Mouse (Mus musculus): ENCODE data around the gene Gm29110. TPM values are rescaled to one million over a fixed set of nuclear protein-coding genes. Genes with fewer than 3 reads are reported as not detected.
"Not testable (repeated sequence)": the region's sequence is repeated elsewhere in the genome, so short reads cannot be mapped to it uniquely, and the experiment has no call there.

Gene Gm29110
- polyA plus RNA-seq (2012; rRNA removed): not detected in 2 replicates

DNA sequence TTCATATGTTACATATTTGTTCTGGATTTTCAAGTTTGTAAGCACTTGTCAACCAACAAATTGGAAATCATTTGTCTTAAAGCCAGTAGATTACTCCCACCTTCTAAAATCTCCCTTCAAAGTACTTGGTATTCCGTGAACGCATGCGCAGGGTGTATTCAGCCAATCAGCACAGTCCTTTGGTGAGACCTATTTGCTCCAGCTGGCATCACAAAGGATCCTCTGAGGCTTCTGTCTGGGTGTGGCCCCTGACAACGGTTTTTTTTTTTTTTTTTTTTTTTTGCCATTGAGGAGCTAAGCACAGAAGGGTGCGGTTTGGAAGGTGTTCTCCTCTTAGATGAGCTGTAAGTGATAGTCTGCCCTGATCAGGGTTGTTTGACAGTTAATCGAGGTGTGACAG lies at the start of gene Gm29110:
TSS of gene Gm29110 (plus strand) at position 301 of the 400 bp plus-strand sequence.
- not testable (repeated sequence) for H3K36me3 ChIP-seq (ENCODE audit: control insufficient read depth, insufficient read depth, low read length); H3K4me3 ChIP-seq (ENCODE audit: insufficient read depth, low read depth, low read length); H3K27ac ChIP-seq (ENCODE audit: insufficient read depth, low read depth, low read length); DNase-seq; H3K27me3 ChIP-seq (replicated peaks; ENCODE audit: control insufficient read depth, insufficient read depth, low read length); H3K4me1 ChIP-seq (ENCODE audit: control insufficient read depth, insufficient read depth, low read length)
- 58% methylated on average over 2 of the region's 6 CpGs for WGBS

Other genes starting within 250 kb of the Gm29110 start
- gene Gm21913, start 153.4 kb downstream of the Gm29110 start, polyA plus RNA-seq (2012; rRNA removed): not detected in 2 replicates